Mouse (Mus musculus) stomach, postnatal 0 days (tissue): ENCODE data around the gene Tmem217.

Experiments used
- CTCF ChIP-seq: IDR thresholded peaks from 2 replicates; pipeline ENCODE4 v1.5.1; 2016; ENCODE audit warnings: antibody characterized with exemption, low read depth, mild to moderate bottlenecking, moderate library complexity
- EP300 ChIP-seq: optimal IDR thresholded peaks from 2 replicates; pipeline ENCODE3; 2016; ENCODE audit warnings: antibody characterized with exemption

DNA sequence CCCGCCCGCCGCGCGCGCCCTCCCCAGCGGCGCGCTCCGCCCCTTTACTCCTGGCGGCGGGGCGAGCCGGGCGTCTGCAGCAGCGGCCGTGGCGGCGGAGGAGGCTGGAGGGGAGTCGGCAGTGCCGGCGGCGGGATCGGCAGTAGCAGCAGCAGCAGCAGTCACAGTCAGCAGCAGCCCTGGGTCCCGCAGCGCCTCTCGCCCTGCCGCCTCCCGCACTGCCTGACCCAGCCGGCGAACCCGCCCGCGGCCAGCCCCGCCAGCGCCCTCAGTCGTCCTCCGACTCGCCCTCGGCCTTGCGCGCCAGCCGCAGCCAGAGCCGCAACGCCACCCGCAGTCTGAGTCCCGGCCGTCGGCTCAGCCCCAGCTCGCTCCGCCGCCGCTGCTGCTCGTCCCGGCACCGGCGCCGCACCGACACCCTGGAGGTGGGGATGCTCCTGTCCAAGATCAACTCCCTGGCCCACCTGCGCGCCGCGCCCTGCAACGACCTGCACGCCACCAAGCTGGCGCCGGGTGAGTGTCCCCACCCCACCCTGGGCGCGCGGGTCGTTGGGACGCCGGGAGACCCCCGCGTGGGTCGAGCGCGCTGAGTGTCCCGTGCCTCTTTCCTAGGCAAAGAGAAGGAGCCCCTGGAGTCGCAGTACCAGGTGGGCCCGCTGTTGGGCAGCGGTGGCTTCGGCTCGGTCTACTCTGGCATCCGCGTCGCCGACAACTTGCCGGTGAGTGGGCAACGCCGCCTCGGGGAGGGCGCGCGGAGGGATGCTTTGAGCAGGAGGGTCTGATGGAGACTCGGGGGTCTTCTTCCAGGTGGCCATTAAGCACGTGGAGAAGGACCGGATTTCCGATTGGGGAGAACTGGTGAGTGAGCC is 61.2 kb downstream of the Tmem217 start, which contains the start of gene Pim1:
- TF ChIP-seq CTCF, result peak; percentile 35
- TF ChIP-seq EP300, result no peak
